Mouse (Mus musculus): ENCODE measurements at regions not wholly inside any gene's neighbourhood (a gene's known extent, or its start where the extent isn't known, plus 50 kb on each side); places are given as distances from the start of the nearest gene placed in this dataset.

- WGBS: 91% methylated on average over 2 of the region's 2 CpGs
Observed at GRCm38 (mm10) chr3:57921071-57921882, 73.4 kb upstream of the Pfn2 start.

DNA sequence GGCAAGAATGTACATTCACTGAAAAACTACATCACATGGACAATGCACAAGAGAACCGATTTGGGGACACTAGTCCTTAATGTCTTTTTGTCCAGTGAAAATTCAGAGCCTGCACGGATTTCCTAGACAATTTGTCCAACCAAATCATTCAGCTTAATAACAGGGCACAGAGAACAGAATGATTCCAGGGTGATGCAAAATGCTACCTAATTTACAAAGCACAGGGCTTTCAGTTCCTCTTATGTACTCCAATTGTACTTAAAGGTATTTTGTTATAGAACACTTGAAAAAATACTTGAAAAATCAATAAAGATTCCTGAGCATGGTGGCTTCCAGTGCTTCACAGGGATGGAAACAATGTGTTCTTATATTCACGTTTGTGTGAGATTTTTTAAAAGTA is 75.2 kb upstream of the Pfn2 start:
- Histone ChIP-seq H3K36me3 (ENCODE audit: control insufficient read depth, insufficient read depth, low read length) (no peaks in the 10 kb centered on the region), H3K4me3 (ENCODE audit: low read depth, low read length) (no peak overlapping the region), H3K27me3 (ENCODE audit: control insufficient read depth, insufficient read depth, low read length) (no peaks in the 10 kb centered on the region), H3K4me1 (ENCODE audit: control insufficient read depth, insufficient read depth, insufficient read length, low read length) (no peaks in the 10 kb centered on the region), H3K27ac (ENCODE audit: insufficient read depth, low read depth, low read length) (no peak overlapping the region)
- WGBS: 63% methylated on average over 3 of the region's 3 CpGs
- no peak for TF ChIP-seq CTCF (IDR thresholded peaks at IDR 0.05; ENCODE audit: extremely low read depth, insufficient read length, insufficient replicate concordance, low read depth, low read length)
- TF ChIP-seq POLR2A (IDR thresholded peaks at IDR 0.05; ENCODE audit: low read depth, low read length): no peak

More at GRCm38 (mm10) chr3:57921071-57921882, 73.4 kb upstream of the Pfn2 start:
- TF ChIP-seq POLR2A (IDR thresholded peaks at IDR 0.05; ENCODE audit: low read depth, low read length): no peak
- no peak for TF ChIP-seq CTCF (IDR thresholded peaks at IDR 0.05; ENCODE audit: extremely low read depth, insufficient read length, insufficient replicate concordance, low read depth, low read length)
- Histone ChIP-seq H3K27ac (ENCODE audit: insufficient read depth, low read depth, low read length) (no peak overlapping the region), H3K4me3 (ENCODE audit: low read depth, low read length) (no peak overlapping the region), H3K36me3 (ENCODE audit: control insufficient read depth, insufficient read depth, low read length) (no peaks in the 10 kb centered on the region), H3K27me3 (ENCODE audit: control insufficient read depth, insufficient read depth, low read length) (no peaks in the 10 kb centered on the region), H3K4me1 (ENCODE audit: control insufficient read depth, insufficient read depth, insufficient read length, low read length) (no peaks in the 10 kb centered on the region)

DNA sequence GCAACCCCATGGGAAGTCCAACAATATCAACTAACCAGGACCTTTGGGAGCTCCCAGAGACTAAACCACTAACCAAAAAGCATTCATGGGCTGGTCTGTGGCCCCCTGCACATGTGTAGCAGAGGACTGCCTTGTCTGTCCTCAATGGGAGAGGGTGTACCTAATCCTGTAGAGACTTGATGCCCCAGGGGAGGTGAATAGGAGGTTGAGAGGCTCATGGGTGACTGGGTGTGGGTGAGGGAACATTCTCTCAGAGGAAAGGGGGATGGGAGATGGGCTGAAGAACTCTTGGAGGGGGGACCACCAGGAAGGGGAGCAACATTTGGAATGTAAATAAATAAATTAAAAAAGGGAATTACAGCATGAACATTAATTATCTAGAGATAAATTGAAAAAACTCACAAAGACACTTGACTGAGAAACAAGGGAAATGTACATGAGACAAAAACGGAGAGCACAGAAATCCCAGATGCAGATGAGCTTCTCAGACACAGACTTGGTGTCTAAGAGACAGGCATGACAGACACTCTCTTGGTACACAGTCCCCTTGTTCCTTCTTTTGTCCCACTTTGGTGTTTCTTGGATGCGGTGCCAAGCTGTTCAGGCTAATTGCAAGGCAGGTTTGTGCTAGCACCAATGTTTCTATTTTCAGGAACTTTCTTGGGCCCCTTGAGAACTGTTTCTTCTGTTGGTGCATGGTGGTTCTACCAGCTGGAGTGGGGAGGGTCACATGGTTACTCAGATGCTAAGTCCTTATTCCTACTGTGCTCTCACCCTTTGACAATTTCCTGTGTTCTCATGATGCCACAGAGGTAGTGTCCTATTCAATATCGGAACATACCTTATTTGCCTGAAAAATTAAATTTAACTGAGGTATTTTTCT is 85.0 kb upstream of the Pfn2 start:
- Histone ChIP-seq H3K4me1 (ENCODE audit: control insufficient read depth, insufficient read depth, insufficient read length, low read length) (no peaks in the 10 kb centered on the region), H3K36me3 (ENCODE audit: control insufficient read depth, insufficient read depth, low read length) (no peaks in the 10 kb centered on the region), H3K27ac (ENCODE audit: insufficient read depth, low read depth, low read length) (no peak overlapping the region), H3K27me3 (ENCODE audit: control insufficient read depth, insufficient read depth, low read length) (no peaks in the 10 kb centered on the region), H3K4me3 (ENCODE audit: low read depth, low read length) (no peak overlapping the region)
- TF ChIP-seq POLR2A (IDR thresholded peaks at IDR 0.05; ENCODE audit: low read depth, low read length) (no peak), CTCF (IDR thresholded peaks at IDR 0.05; ENCODE audit: extremely low read depth, insufficient read length, insufficient replicate concordance, low read depth, low read length) (no peak)
- WGBS: 84% methylated on average over 3 of the region's 3 CpGs

DNA sequence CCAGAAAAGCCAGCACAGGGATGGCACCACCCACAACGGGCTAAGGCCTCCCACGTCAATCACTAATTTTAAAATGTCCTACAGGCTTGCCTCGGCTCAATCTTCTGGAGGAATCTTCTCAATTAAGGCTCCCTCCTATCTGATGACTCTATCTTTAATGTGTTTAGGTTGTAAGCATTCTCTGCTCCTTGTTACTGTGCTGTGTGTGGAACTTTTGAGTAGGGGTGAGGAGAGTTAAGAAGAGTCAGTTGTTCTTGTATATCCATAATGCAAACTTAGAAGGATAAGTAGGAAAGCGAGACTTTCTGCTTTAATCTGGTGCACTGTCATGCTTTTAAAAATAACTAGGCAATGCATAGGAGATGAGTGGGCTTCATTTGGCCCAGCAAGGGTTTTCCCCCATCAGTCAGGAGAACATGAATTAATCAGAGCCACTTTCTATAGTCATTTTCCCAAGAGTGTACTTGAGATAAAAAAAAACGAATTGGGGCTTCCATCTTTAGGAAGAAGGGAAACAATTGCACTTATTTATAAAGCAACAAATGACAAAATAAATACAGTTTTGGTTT is 87.2 kb upstream of the Pfn2 start:
- Histone ChIP-seq H3K27ac (ENCODE audit: insufficient read depth, low read depth, low read length) (no peak overlapping the region), H3K36me3 (ENCODE audit: control insufficient read depth, insufficient read depth, low read length) (no peaks in the 10 kb centered on the region), H3K27me3 (ENCODE audit: control insufficient read depth, insufficient read depth, low read length) (no peaks in the 10 kb centered on the region), H3K4me3 (ENCODE audit: low read depth, low read length) (no peak overlapping the region), H3K4me1 (ENCODE audit: control insufficient read depth, insufficient read depth, insufficient read length, low read length) (no peaks in the 10 kb centered on the region)
- TF ChIP-seq POLR2A (IDR thresholded peaks at IDR 0.05; ENCODE audit: low read depth, low read length) (no peak), CTCF (IDR thresholded peaks at IDR 0.05; ENCODE audit: extremely low read depth, insufficient read length, insufficient replicate concordance, low read depth, low read length) (no peak)
- 63% methylated on average over 5 of the region's 5 CpGs for WGBS

DNA sequence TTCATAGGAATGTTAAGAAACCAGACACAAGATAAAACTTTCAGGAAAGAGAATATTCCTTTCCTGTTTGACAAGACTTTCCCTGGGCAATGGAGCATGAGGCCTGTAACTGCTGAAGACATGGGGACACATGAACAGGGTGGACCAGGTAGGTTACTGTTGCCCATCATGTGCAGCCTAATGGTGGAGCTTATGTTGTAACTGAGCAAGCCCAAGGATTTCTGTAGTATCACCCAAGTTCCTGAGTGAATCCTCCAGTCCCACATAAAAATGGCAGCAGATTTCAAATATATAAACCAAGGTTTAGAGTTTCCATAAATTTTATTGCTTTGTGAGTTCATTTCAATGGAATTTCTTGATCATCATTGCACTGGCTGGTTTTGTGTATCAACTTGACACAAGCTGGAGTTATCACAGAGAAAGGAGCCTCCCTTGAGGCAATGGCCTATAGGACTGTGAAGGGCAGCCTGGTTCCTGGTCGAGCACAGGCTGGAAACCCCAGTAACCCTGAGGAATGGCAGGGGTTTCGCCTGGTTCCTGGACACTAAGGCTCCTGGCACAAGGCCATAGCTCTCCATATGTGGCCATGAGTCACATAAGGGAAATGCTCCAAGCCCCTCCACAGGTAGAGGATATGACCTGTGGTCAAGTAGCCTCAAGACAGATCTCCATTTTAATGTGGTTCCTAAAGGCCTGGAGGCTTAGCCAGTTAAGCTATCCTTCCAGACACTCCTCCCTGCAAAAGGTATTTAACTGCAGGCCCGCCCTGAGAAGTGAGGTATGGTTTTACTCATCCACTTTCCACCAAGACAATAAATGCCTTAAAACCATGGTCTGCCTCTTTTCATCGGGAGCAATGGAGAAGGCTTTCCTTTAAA is 92.9 kb upstream of the Pfn2 start:
- no peak overlapping the region for H3K4me3 ChIP-seq (ENCODE audit: low read depth, low read length)
- H3K27me3 ChIP-seq (ENCODE audit: control insufficient read depth, insufficient read depth, low read length): no peaks in the 10 kb centered on the region
- H3K4me1 ChIP-seq (ENCODE audit: control insufficient read depth, insufficient read depth, insufficient read length, low read length): no peaks in the 10 kb centered on the region
- H3K36me3 ChIP-seq (ENCODE audit: control insufficient read depth, insufficient read depth, low read length): no peaks in the 10 kb centered on the region
- no peak overlapping the region for H3K27ac ChIP-seq (ENCODE audit: insufficient read depth, low read depth, low read length)
- 80% methylated on average over 4 of the region's 4 CpGs for WGBS
- no peak for TF ChIP-seq POLR2A (IDR thresholded peaks at IDR 0.05; ENCODE audit: low read depth, low read length)
- TF ChIP-seq CTCF (IDR thresholded peaks at IDR 0.05; ENCODE audit: extremely low read depth, insufficient read length, insufficient replicate concordance, low read depth, low read length): no peak

DNA sequence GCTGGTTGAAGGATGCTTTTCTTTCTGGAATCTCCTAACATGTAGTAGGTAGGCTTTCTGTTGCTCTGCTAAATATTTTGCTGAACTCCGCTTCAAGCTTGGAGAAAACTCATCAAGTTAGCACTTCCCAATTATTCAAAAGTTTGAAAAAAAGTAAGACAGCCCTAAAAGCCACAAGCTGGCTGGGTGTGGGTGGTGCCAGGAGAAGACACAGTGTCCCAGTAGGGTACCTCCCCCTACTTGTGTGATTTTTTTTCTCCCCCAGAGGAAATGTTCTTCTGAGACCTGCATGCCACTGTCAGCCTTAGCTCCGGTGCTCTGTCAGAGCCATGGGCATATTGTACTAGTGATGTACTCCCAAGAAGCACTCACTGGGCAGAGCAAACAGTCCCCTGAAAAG is 96.8 kb upstream of the Pfn2 start:
- TF ChIP-seq POLR2A (IDR thresholded peaks at IDR 0.05; ENCODE audit: low read depth, low read length): no peak
- TF ChIP-seq CTCF (IDR thresholded peaks at IDR 0.05; ENCODE audit: extremely low read depth, insufficient read length, insufficient replicate concordance, low read depth, low read length): no peak
- Histone ChIP-seq H3K4me1 (ENCODE audit: control insufficient read depth, insufficient read depth, insufficient read length, low read length) (no peaks in the 10 kb centered on the region), H3K27ac (ENCODE audit: insufficient read depth, low read depth, low read length) (no peak overlapping the region), H3K36me3 (ENCODE audit: control insufficient read depth, insufficient read depth, low read length) (no peaks in the 10 kb centered on the region), H3K27me3 (ENCODE audit: control insufficient read depth, insufficient read depth, low read length) (no peaks in the 10 kb centered on the region), H3K4me3 (ENCODE audit: low read depth, low read length) (no peak overlapping the region)
- 78% methylated on average over 2 of the region's 2 CpGs for WGBS

Data from small intestine, adult 2 months (tissue).